Mouse (Mus musculus) brown adipose tissue, adult 24 weeks (tissue): Measurements from ENCODE around the gene Actn4. TPM values are rescaled to one million over a fixed set of nuclear protein-coding genes. Genes with fewer than 3 reads are reported as not detected.

ENCODE experiments used
- H3K27ac ChIP-seq: fragments of 200-500 bp; replicated peaks from 2 replicates; pipeline ENCODE4 v1.5.1; 2012; ENCODE audit warnings: low read depth, mild to moderate bottlenecking, low read length
- H3K4me1 ChIP-seq: fragments of 200-500 bp; 2 replicates; pipeline ENCODE4 v1.6.1; 2012; ENCODE audit warnings: low read length, mixed read lengths; ENCODE audit not compliant: control insufficient read depth, insufficient read depth, insufficient read length
- H3K4me3 ChIP-seq: fragments of 200-500 bp; 2 replicates; pipeline ENCODE4 v1.5.1; 2012; ENCODE audit warnings: low read depth, mild to moderate bottlenecking, low read length, moderate library complexity; ENCODE audit not compliant: insufficient read depth
- polyA plus RNA-seq: library from polyadenylated mRNA; stranded (reverse); fragments of >200 nt; gene quantifications from 2 replicates; pipeline ENCODE4 v1.2.4, GENCODE M21; 2012; ENCODE audit not compliant: missing spikeins, insufficient read depth, insufficient read length

Actn4 gene
- polyA plus RNA-seq, 1 experiment: 135 TPM

DNA sequence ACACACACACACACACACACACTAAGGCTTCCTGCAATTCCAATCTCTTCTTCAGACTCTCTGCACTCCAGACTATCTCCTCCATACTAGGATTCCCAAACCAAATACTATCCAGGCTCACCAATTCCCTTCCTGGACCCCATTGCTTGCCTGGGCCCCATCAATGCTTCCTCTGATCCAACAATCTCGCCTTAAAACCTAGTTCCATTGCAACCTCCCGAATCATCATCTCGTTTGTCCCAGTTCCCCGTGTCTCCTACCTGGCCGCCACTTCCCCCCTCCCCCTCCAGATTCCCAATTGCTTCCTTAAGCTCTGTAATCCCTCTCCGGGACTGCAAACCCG lies 585 bp downstream of the Actn4 start:
- H3K27ac ChIP-seq: peak overlapping the region; percentile 93
- peaks cover 25% of the 10 kb centered on the region for H3K4me1 ChIP-seq
- H3K4me3 ChIP-seq: peak overlapping the region; percentile 94

DNA sequence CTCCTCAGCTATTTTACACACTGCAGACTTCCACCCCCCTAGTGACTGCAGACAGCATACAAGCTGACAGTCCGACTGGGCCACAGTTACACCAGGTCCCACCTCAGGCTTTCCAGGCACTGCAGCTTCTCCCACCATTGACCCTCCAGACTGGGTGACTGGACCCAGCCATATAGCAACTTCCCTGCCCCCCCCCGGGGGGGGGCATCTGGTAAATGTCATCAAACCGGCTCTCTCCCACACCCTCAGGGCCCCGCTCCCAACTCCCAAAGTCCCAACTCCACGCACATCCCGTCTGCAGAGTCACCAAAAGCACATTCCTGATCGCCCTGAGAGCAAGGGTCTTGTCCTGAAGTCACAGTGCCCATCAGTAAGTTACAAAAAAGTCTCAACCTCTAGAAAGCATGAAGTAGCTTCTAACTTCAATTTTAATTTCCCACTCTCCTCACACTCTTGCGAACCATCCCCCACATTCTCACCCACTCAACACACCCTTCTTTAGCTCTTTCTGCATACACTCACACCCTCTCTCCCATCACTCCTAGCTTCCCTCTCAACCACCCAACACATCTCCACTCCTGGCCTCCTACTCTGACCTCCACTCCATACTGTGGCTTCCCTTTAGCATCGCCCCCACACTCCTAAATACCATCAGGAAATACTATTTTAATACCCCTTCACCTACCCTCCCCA lies 1.6 kb downstream of the Actn4 start:
- Histone ChIP-seq H3K4me1 (peaks cover 29% of the 10 kb centered on the region), H3K4me3 (peak overlapping the region; percentile 94), H3K27ac (peak overlapping the region; percentile 93)

GRCm38 (mm10) chr7:28959505-28960045 lies 2.6 kb downstream of the Actn4 start:
- H3K27ac ChIP-seq: peak overlapping the region; percentile 93
- peak overlapping the region; percentile 94 for H3K4me3 ChIP-seq
- peaks cover 36% of the 10 kb centered on the region for H3K4me1 ChIP-seq

DNA sequence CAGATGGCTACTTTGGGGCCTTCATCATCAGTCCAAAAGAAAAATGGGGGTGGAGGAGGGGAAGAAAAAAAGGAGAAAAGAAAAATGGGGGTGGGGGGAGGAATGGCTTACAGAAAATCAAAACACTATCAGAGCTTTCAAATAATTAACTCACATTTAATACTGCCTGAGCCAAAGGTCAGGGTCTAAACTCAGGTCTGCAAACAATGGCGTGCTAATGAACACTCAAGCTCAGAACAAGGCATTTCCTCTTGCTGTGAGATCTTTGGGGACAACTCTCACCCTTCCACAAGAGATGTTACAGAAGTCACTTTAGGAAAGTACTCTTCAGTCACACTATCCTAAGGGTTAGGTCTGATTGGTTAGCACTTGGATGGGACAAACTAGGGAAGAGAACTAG lies 3.4 kb downstream of the Actn4 start:
- peak overlapping the region; percentile 93 for H3K27ac ChIP-seq
- H3K4me3 ChIP-seq: peak overlapping the region; percentile 94
- peaks cover 41% of the 10 kb centered on the region for H3K4me1 ChIP-seq

DNA sequence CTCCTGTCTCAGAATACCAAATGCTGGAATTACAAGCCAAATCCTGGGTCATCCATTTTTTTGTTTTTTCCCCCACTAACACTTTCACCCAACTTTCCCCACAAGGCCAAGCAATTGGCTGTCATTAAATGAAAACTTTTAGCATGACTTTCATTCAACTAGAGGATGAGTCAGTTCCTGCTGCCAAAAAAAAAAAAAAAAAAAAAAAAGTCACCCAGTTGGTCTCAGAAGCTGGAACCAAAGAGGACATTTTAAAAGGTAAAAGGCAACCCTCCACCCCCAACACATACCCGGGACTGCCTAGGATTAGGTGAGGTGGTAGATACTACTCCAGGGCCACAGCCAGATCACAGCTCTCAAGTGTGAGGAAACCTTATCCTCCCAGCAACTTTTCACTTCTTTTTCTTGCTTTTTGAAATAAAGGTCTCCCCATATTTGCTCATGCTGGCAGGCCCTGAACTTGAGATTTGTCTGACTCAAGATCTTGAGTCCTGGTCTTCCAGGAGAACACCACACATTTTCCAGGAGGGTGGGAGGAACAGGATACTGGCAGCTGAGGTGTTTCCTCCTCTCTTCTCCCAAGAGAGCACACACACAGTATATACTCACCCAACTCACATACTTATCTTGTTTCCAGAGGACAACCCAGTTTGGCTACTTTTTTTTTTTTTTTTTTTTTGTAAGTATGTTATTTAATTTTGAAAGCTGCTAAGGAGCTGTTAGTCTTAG lies 4.0 kb downstream of the Actn4 start:
- Histone ChIP-seq H3K4me3 (peak overlapping the region; percentile 27; the same call in 1 of the 2 replicates), H3K4me1 (peaks cover 46% of the 10 kb centered on the region), H3K27ac (peak overlapping the region; percentile 93)

- Histone ChIP-seq H3K4me1 (peaks cover 50% of the 10 kb centered on the region), H3K27ac (peak overlapping the region; percentile 60), H3K4me3 (no peak overlapping the region)
Measured at GRCm38 (mm10) chr7:28957286-28957685, 4.9 kb downstream of the Actn4 start.

- H3K4me1 ChIP-seq: peaks cover 59% of the 10 kb centered on the region
- peak overlapping the region; percentile 58 for H3K27ac ChIP-seq
- H3K4me3 ChIP-seq: no peak overlapping the region
Measured at GRCm38 (mm10) chr7:28956270-28956669, 5.9 kb downstream of the Actn4 start.

GRCm38 (mm10) chr7:28955295-28955897 lies 6.7 kb downstream of the Actn4 start:
- Histone ChIP-seq H3K4me1 (peaks cover 63% of the 10 kb centered on the region), H3K27ac (peak overlapping the region; percentile 70), H3K4me3 (no peak overlapping the region)

DNA sequence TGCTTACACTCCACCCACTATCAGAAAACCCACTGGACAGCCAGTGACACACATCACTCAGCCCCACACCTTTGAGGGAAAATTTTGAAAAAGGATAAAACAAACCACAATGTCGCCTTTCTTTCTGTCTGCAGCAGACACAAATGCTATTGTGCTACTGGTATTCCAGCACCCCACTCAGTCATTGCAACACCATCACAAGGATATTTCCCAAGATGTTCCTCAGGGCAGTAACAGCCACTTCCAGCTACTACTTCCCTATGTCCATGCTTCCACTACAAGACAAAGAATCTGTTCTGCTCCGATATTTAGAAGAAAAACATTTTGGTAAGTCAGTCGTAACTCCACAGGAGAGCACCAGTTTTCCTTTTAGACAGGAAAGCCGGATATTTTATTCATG lies 7.4 kb downstream of the Actn4 start:
- H3K4me3 ChIP-seq: no peak overlapping the region
- H3K4me1 ChIP-seq: peaks cover 69% of the 10 kb centered on the region
- peak overlapping the region; percentile 70 for H3K27ac ChIP-seq

- Histone ChIP-seq H3K4me3 (no peak overlapping the region), H3K4me1 (peaks cover 70% of the 10 kb centered on the region), H3K27ac (peak overlapping the region; percentile 73)
Measured at GRCm38 (mm10) chr7:28953476-28954376, 8.4 kb downstream of the Actn4 start.

DNA sequence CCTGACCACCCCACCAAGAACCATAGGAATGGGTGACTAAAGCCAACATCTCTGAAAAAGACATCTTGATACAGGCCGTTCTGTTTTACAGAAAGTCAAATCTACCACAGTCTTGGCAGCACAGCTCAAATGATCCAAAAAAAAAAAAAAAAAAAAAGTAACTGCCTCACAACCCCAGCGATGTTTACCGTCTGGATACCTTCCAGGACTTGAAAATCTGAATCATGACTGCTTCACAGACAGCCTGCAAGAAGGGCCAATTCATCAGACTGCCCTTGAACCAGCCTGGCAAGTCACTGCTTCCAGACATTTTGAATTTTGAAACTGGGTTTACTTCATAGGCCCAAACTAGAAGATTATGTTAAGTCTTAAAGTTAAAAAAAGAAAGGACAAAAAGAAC lies 9.4 kb downstream of the Actn4 start:
- Histone ChIP-seq H3K27ac (peak overlapping the region; percentile 88), H3K4me1 (peaks cover 69% of the 10 kb centered on the region), H3K4me3 (no peak overlapping the region)

DNA sequence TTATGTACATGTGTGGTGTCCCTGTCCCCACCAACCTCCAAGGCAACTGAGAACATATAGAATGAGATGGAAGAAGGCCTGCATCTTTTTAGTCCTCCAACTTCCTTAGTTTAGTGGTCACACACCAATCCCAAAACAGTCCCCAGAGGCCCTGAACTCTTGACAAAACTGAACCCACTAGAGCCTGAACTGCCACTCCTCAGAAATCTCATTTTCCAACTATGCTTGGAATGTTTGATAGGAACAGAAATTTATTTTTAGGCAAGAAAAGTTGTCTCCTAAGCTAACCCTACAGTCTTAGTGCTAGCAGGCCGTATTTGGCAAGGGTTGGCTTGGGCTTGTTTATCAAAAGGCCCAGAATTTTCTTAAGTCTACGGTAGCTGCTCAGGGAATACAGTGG lies 10.4 kb downstream of the Actn4 start:
- Histone ChIP-seq H3K27ac (peak overlapping the region; percentile 88), H3K4me3 (no peak overlapping the region), H3K4me1 (peaks cover 72% of the 10 kb centered on the region)

DNA sequence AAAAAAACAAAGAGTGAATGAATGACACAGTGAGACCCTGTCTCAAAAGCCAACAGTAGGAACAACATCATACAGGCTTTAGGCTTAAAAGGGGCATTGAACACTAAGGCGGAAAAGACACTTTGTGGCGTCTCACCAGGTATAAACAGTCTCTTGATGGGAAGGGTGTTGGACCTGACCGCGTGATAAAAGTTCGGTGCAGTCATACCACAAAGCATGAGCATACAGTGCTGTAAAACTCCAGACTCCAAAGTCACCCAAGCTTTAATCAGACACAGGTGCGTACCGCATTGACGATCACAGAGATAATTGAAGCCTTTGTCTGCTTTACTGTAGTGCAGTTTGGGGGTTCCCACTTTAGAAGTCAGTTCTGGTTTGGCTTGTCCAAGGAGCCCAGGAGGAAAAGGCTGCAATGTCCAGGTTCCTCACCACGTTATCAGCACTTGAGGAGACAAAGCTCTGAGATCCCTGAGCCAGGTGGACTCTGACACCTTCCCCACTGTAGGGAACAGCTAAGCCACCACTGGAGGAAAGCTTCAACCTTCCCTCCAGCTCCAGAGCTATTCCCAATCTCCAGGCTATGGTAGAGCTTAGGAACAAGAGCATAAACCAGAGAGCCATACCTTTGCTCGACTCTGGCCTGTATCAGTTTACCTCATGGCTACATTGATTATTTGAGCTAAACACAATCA lies 11.6 kb downstream of the Actn4 start:
- peaks cover 75% of the 10 kb centered on the region for H3K4me1 ChIP-seq
- H3K27ac ChIP-seq: peak overlapping the region; percentile 24; the same call in 1 of the 2 replicates
- H3K4me3 ChIP-seq: no peak overlapping the region

DNA sequence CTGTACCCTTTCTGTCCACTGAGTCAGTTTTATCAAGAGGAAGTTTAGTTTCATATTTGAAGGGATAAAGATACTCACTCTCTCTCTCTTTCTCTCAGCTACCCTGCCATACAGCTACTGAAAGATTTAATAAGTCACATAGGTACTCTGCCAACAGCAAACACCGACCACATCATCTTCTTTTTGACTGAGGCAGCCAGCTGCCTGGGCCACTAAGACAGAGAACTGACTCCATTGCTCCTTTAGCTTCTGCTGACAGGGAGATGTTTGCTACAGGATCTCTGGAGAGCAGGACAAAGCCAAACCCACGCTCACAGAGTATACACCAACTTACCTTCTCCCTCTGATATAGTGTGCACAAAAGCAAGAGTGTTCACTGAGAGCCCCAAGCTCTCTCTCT lies 12.8 kb downstream of the Actn4 start:
- H3K4me3 ChIP-seq: no peak overlapping the region
- H3K4me1 ChIP-seq: peaks cover 74% of the 10 kb centered on the region
- peak overlapping the region; percentile 54 for H3K27ac ChIP-seq
